Mouse (Mus musculus): ENCODE results near the gene Tmem260. TPM values are rescaled to one million over a fixed set of nuclear protein-coding genes. Genes with fewer than 3 reads are reported as not detected.
A peak's percentile ranks its signal among the peaks of the same experiment; 100 is the strongest.

The Tmem260 gene
- polyA plus RNA-seq, 1 experiment from 2014 or later: 19.7 TPM

- ATAC-seq: no peak
These were observed 69.6 kb downstream of the Tmem260 start for GRCm38 (mm10) chr14:48515538-48515937.

GRCm38 (mm10) chr14:48523361-48523760, 77.4 kb downstream of the Tmem260 start:
- ATAC-seq: 0 out of 2 replicates have a peak, but pooled peaks have one; percentile 29
- Histone ChIP-seq H3K4me1 (ENCODE audit: control insufficient read depth, insufficient read depth, low read length) (0 out of 2 replicates have a peak, but pooled peaks cover 2% of the 10 kb centered on the region), H3K4me2 (ENCODE audit: low read length) (no peak overlapping the region), H3K9ac (ENCODE audit: low read depth, low read length) (no peak overlapping the region), H3K36me3 (ENCODE audit: control insufficient read depth, insufficient read depth, low read length) (no peaks in the 10 kb centered on the region), H3K4me3 (ENCODE audit: low read depth, low read length) (no peak overlapping the region), H3K27me3 (ENCODE audit: control insufficient read depth, insufficient read depth, low read depth, low read length) (peaks cover 6% of the 10 kb centered on the region; the same call in 1 of the 2 replicates), H3K9me3 (replicated peaks; ENCODE audit: control insufficient read depth, low read length, poor library complexity, severe bottlenecking) (no peaks in the 10 kb centered on the region), H3K27ac (ENCODE audit: low read length) (no peak overlapping the region)
- WGBS: 4% methylated on average over 1 of the region's 1 CpGs

More at GRCm38 (mm10) chr14:48515538-48515937, 69.6 kb downstream of the Tmem260 start:
- H3K4me3 ChIP-seq (ENCODE audit: low read depth, low read length): no peak overlapping the region
- H3K36me3 ChIP-seq (ENCODE audit: control insufficient read depth, insufficient read depth, low read length): no peaks in the 10 kb centered on the region
- whole genome bisulfite sequencing: 41% methylated on average over 8 of the region's 8 CpGs
- H3K4me2 ChIP-seq (ENCODE audit: low read length): no peak overlapping the region
- H3K9ac ChIP-seq (ENCODE audit: low read depth, low read length): no peak overlapping the region
- no peak overlapping the region for H3K27ac ChIP-seq (ENCODE audit: low read length)
- no peaks in the 10 kb centered on the region for H3K9me3 ChIP-seq (replicated peaks; ENCODE audit: control insufficient read depth, low read length, poor library complexity, severe bottlenecking)
- peaks cover 8% of the 10 kb centered on the region for H3K27me3 ChIP-seq (ENCODE audit: control insufficient read depth, insufficient read depth, low read depth, low read length)
- peaks cover 4% of the 10 kb centered on the region; the same call in 1 of the 2 replicates for H3K4me1 ChIP-seq (ENCODE audit: control insufficient read depth, insufficient read depth, low read length)

- Histone ChIP-seq H3K9ac (ENCODE audit: low read depth, low read length) (no peak overlapping the region), H3K27ac (ENCODE audit: low read length) (no peak overlapping the region), H3K4me3 (ENCODE audit: low read depth, low read length) (no peak overlapping the region), H3K36me3 (ENCODE audit: control insufficient read depth, insufficient read depth, low read length) (no peaks in the 10 kb centered on the region), H3K4me2 (ENCODE audit: low read length) (no peak overlapping the region), H3K4me1 (ENCODE audit: control insufficient read depth, insufficient read depth, low read length) (0 out of 2 replicates have a peak, but pooled peaks cover 2% of the 10 kb centered on the region), H3K27me3 (ENCODE audit: control insufficient read depth, insufficient read depth, low read depth, low read length) (peaks cover 9% of the 10 kb centered on the region; the same call in 1 of the 2 replicates), H3K9me3 (replicated peaks; ENCODE audit: control insufficient read depth, low read length, poor library complexity, severe bottlenecking) (no peaks in the 10 kb centered on the region)
- 32% methylated on average over 9 of the region's 9 CpGs for WGBS
- ATAC-seq: peak; percentile 73
These were observed 78.2 kb downstream of the Tmem260 start for GRCm38 (mm10) chr14:48524135-48524534.

GRCm38 (mm10) chr14:48525055-48525454, 79.1 kb downstream of the Tmem260 start:
- H3K9ac ChIP-seq (ENCODE audit: low read depth, low read length): no peak overlapping the region
- H3K4me2 ChIP-seq (ENCODE audit: low read length): no peak overlapping the region
- H3K27ac ChIP-seq (ENCODE audit: low read length): no peak overlapping the region
- H3K9me3 ChIP-seq (replicated peaks; ENCODE audit: control insufficient read depth, low read length, poor library complexity, severe bottlenecking): no peaks in the 10 kb centered on the region
- no peak overlapping the region for H3K4me3 ChIP-seq (ENCODE audit: low read depth, low read length)
- no peak for ATAC-seq
- WGBS: 67% methylated on average over 6 of the region's 6 CpGs
- peaks cover 9% of the 10 kb centered on the region; the same call in 1 of the 2 replicates for H3K27me3 ChIP-seq (ENCODE audit: control insufficient read depth, insufficient read depth, low read depth, low read length)
- 0 out of 2 replicates have a peak, but pooled peaks cover 2% of the 10 kb centered on the region for H3K4me1 ChIP-seq (ENCODE audit: control insufficient read depth, insufficient read depth, low read length)
- no peaks in the 10 kb centered on the region for H3K36me3 ChIP-seq (ENCODE audit: control insufficient read depth, insufficient read depth, low read length)

GRCm38 (mm10) chr14:48530629-48531028, 84.7 kb downstream of the Tmem260 start:
- Histone ChIP-seq H3K4me2 (ENCODE audit: low read length) (no peak overlapping the region), H3K9me3 (replicated peaks; ENCODE audit: control insufficient read depth, low read length, poor library complexity, severe bottlenecking) (no peaks in the 10 kb centered on the region), H3K27me3 (ENCODE audit: control insufficient read depth, insufficient read depth, low read depth, low read length) (0 out of 2 replicates have a peak, but pooled peaks cover 3% of the 10 kb centered on the region), H3K4me1 (ENCODE audit: control insufficient read depth, insufficient read depth, low read length) (no peaks in the 10 kb centered on the region), H3K36me3 (ENCODE audit: control insufficient read depth, insufficient read depth, low read length) (no peaks in the 10 kb centered on the region), H3K4me3 (ENCODE audit: low read depth, low read length) (no peak overlapping the region), H3K27ac (ENCODE audit: low read length) (no peak overlapping the region), H3K9ac (ENCODE audit: low read depth, low read length) (no peak overlapping the region)
- ATAC-seq: no peak
- WGBS: 78% methylated on average over 10 of the region's 10 CpGs

- no peaks in the 10 kb centered on the region for H3K36me3 ChIP-seq (ENCODE audit: control insufficient read depth, insufficient read depth, low read length)
- 0 out of 2 replicates have a peak, but pooled peaks have one; percentile 54 for ATAC-seq
- no peaks in the 10 kb centered on the region for H3K4me1 ChIP-seq (ENCODE audit: control insufficient read depth, insufficient read depth, low read length)
- no peak overlapping the region for H3K4me3 ChIP-seq (ENCODE audit: low read depth, low read length)
- H3K27me3 ChIP-seq (ENCODE audit: control insufficient read depth, insufficient read depth, low read depth, low read length): peaks cover 12% of the 10 kb centered on the region
- no peak overlapping the region for H3K9ac ChIP-seq (ENCODE audit: low read depth, low read length)
- H3K9me3 ChIP-seq (replicated peaks; ENCODE audit: control insufficient read depth, low read length, poor library complexity, severe bottlenecking): no peaks in the 10 kb centered on the region
- H3K27ac ChIP-seq (ENCODE audit: low read length): no peak overlapping the region
- no peak overlapping the region for H3K4me2 ChIP-seq (ENCODE audit: low read length)
- 46% methylated on average over 14 of the region's 14 CpGs for WGBS
These were observed 92.2 kb downstream of the Tmem260 start for GRCm38 (mm10) chr14:48537795-48538766.

GRCm38 (mm10) chr14:48545166-48545565, 99.2 kb downstream of the Tmem260 start:
- Histone ChIP-seq H3K36me3 (ENCODE audit: control insufficient read depth, insufficient read depth, low read length) (no peaks in the 10 kb centered on the region), H3K4me1 (ENCODE audit: control insufficient read depth, insufficient read depth, low read length) (no peaks in the 10 kb centered on the region), H3K9me3 (replicated peaks; ENCODE audit: control insufficient read depth, low read length, poor library complexity, severe bottlenecking) (no peaks in the 10 kb centered on the region), H3K27me3 (ENCODE audit: control insufficient read depth, insufficient read depth, low read depth, low read length) (peaks cover 11% of the 10 kb centered on the region), H3K4me3 (ENCODE audit: low read depth, low read length) (no peak overlapping the region), H3K4me2 (ENCODE audit: low read length) (no peak overlapping the region), H3K9ac (ENCODE audit: low read depth, low read length) (no peak overlapping the region), H3K27ac (ENCODE audit: low read length) (no peak overlapping the region)
- 64% methylated on average over 10 of the region's 10 CpGs for WGBS
- no peak for ATAC-seq

- no peak overlapping the region for H3K4me3 ChIP-seq (ENCODE audit: low read depth, low read length)
- H3K27me3 ChIP-seq (ENCODE audit: control insufficient read depth, insufficient read depth, low read depth, low read length): peaks cover 5% of the 10 kb centered on the region
- no peak for ATAC-seq
- H3K4me2 ChIP-seq (ENCODE audit: low read length): no peak overlapping the region
- no peaks in the 10 kb centered on the region for H3K4me1 ChIP-seq (ENCODE audit: control insufficient read depth, insufficient read depth, low read length)
- H3K9me3 ChIP-seq (replicated peaks; ENCODE audit: control insufficient read depth, low read length, poor library complexity, severe bottlenecking): no peaks in the 10 kb centered on the region
- H3K9ac ChIP-seq (ENCODE audit: low read depth, low read length): no peak overlapping the region
- no peaks in the 10 kb centered on the region for H3K36me3 ChIP-seq (ENCODE audit: control insufficient read depth, insufficient read depth, low read length)
- H3K27ac ChIP-seq (ENCODE audit: low read length): no peak overlapping the region
- WGBS: 92% methylated on average over 3 of the region's 3 CpGs
These were observed 100.1 kb downstream of the Tmem260 start for GRCm38 (mm10) chr14:48546009-48546408.

GRCm38 (mm10) chr14:48549703-48550102, 103.8 kb downstream of the Tmem260 start:
- ATAC-seq: no peak
- no peak overlapping the region for H3K27ac ChIP-seq (ENCODE audit: low read length)
- no peaks in the 10 kb centered on the region for H3K27me3 ChIP-seq (ENCODE audit: control insufficient read depth, insufficient read depth, low read depth, low read length)
- no peak overlapping the region for H3K4me2 ChIP-seq (ENCODE audit: low read length)
- H3K9me3 ChIP-seq (replicated peaks; ENCODE audit: control insufficient read depth, low read length, poor library complexity, severe bottlenecking): no peaks in the 10 kb centered on the region
- H3K4me1 ChIP-seq (ENCODE audit: control insufficient read depth, insufficient read depth, low read length): 0 out of 2 replicates have a peak, but pooled peaks cover 2% of the 10 kb centered on the region
- no peak overlapping the region for H3K4me3 ChIP-seq (ENCODE audit: low read depth, low read length)
- H3K36me3 ChIP-seq (ENCODE audit: control insufficient read depth, insufficient read depth, low read length): no peaks in the 10 kb centered on the region
- H3K9ac ChIP-seq (ENCODE audit: low read depth, low read length): no peak overlapping the region
- WGBS: 87% methylated on average over 7 of the region's 7 CpGs
